In the genomic region with DNA sequence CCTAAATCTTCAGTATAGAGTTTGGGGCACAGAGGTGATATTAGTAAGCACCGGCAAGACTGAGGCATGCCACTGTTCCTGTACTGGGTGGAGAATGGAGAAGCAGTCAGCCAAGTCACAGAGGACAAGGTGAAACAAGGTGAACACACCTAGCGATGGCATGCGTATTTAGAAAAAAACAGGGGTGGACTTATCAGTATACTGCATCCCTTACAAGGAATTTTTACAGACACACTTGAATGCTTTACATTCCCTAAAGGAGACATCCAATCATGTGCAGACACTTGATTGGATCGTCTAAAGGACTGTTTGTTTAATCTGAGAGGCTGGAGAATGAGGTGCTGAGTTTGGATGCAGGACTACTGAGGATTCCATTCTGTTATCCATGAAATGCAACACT, we compare ENCODE assay signal across 22 mouse cellular contexts.
DNase-seq lines count a peak whose midpoint lies in the region; ATAC-seq and TF ChIP-seq lines count a peak whose summit lies in the region.
"Had no signal": no experiment of that assay in that cellular context is flagged by ENCODE, and none has a peak within 500 bp of the region (broad histone marks: within the 10 kb centered on the region; RNA-seq: fewer than 3 reads in every experiment).

No protein-coding gene starts in this region.

- H3K4me2 ChIP-seq in hindbrain, embryonic 11.5 days (replicated peaks; ENCODE audit: low read depth, low read length): no peak overlapping the region
- H3K4me2 ChIP-seq: forebrain, embryonic 13.5 days; heart, embryonic 11.5 days; hindbrain, embryonic 14.5 days had no signal

- no peak for TF ChIP-seq CTCF in kidney, adult 2 months (conservative IDR thresholded peaks at IDR 0.05; ENCODE audit: insufficient read depth, insufficient read length, low read depth, low read length)

- H3K36me3 ChIP-seq in kidney, adult 2 months (ENCODE audit: control insufficient read depth, insufficient read depth, low read length): no peaks in the 10 kb centered on the region
- H3K36me3 ChIP-seq in hindbrain, embryonic 11.5 days (ENCODE audit: control insufficient read depth, insufficient read depth, low read length): no peaks in the 10 kb centered on the region
- H3K36me3 ChIP-seq in midbrain, embryonic 10.5 days: no peaks in the 10 kb centered on the region
- H3K36me3 ChIP-seq: forebrain, embryonic 10.5 days; hindbrain, embryonic 10.5 days had no signal

- no peak overlapping the region for H3K9ac ChIP-seq in hindbrain, embryonic 11.5 days (ENCODE audit: low read depth, low read length)
- H3K9ac ChIP-seq: forebrain, embryonic 13.5 days; hindbrain, embryonic 14.5 days had no signal

- no peaks in the 10 kb centered on the region for H3K27me3 ChIP-seq in kidney, adult 2 months (replicated peaks; ENCODE audit: control insufficient read depth, insufficient read depth, low read length)
- no peaks in the 10 kb centered on the region for H3K27me3 ChIP-seq in hindbrain, embryonic 11.5 days (ENCODE audit: control insufficient read depth, insufficient read depth, low read length)
- H3K27me3 ChIP-seq in midbrain, embryonic 10.5 days (ENCODE audit: low read depth, poor library complexity, severe bottlenecking): no peaks in the 10 kb centered on the region
- H3K27me3 ChIP-seq: CH12.LX; forebrain, embryonic 13.5 days had no signal

- DNase-seq in kidney, adult 2 months: peak; percentile 33
- DNase-seq in kidney, adult 11 months: no peak
- peak; percentile 8 for DNase-seq in lung, postnatal 10 days
- no peak for DNase-seq in lung, postnatal 4 days
- DNase-seq in ZHBTc4 (ENCODE audit: low read depth, low spot score): peak; percentile 43
- no peak for DNase-seq in hindbrain, embryonic 11.5 days (ENCODE audit: low spot score)
- DNase-seq in midbrain, embryonic 10.5 days (ENCODE audit: low spot score): no peak
- DNase-seq: adrenal gland, adult 8-10 months; adrenal gland, postnatal 25 days; cerebellum, adult 11-12 months; gastrocnemius, postnatal 10 days; gastrocnemius, postnatal 36 days; heart, postnatal 36 days had no signal

- H3K27ac ChIP-seq in kidney, adult 2 months (ENCODE audit: insufficient read depth, low read depth, low read length): no peak overlapping the region
- H3K27ac ChIP-seq in hindbrain, embryonic 11.5 days (ENCODE audit: low read depth, low read length): no peak overlapping the region
- no peak overlapping the region for H3K27ac ChIP-seq in midbrain, embryonic 10.5 days (replicated peaks)
- H3K27ac ChIP-seq: forebrain, embryonic 10.5 days; forebrain, embryonic 13.5 days; hindbrain, embryonic 10.5 days; hindbrain, embryonic 14.5 days; hindbrain, postnatal 0 days had no signal

- no peak for ATAC-seq in hindbrain, embryonic 11.5 days (ENCODE audit: low FRiP score)
- ATAC-seq: forebrain, embryonic 13.5 days; forebrain, embryonic 16.5 days; inflammation-experienced regulatory T-cells, adult 6 months had no signal

- TF ChIP-seq POLR2A in kidney, adult 2 months (IDR thresholded peaks at IDR 0.05; ENCODE audit: low read depth, low read length): no peak

- no peaks in the 10 kb centered on the region for H3K9me3 ChIP-seq in hindbrain, embryonic 11.5 days (ENCODE audit: control insufficient read depth, low read length)
- 0 out of 2 replicates have a peak, but pooled peaks cover 4% of the 10 kb centered on the region for H3K9me3 ChIP-seq in midbrain, embryonic 10.5 days (replicated peaks)
- H3K9me3 ChIP-seq: forebrain, embryonic 10.5 days; forebrain, embryonic 13.5 days; hindbrain, embryonic 10.5 days had no signal

- 53% methylated on average over 4 of the region's 4 CpGs for WGBS in kidney, adult 2 months
- WGBS in hindbrain, embryonic 11.5 days: 92% methylated on average over 4 of the region's 4 CpGs
- WGBS in midbrain, embryonic 10.5 days: 91% methylated on average over 4 of the region's 4 CpGs

- H3K4me1 ChIP-seq in kidney, adult 2 months (ENCODE audit: control insufficient read depth, insufficient read depth, low read length): peaks cover 3% of the 10 kb centered on the region; the same call in 1 of the 2 replicates
- no peaks in the 10 kb centered on the region for H3K4me1 ChIP-seq in hindbrain, embryonic 11.5 days (replicated peaks; ENCODE audit: control insufficient read depth, insufficient read depth, low read length)
- no peaks in the 10 kb centered on the region for H3K4me1 ChIP-seq in midbrain, embryonic 10.5 days
- H3K4me1 ChIP-seq: forebrain, embryonic 10.5 days; forebrain, embryonic 13.5 days; hindbrain, embryonic 10.5 days had no signal

- H3K4me3 ChIP-seq in kidney, adult 2 months (ENCODE audit: insufficient read depth, low read depth, low read length): no peak overlapping the region
- no peak overlapping the region for H3K4me3 ChIP-seq in hindbrain, embryonic 11.5 days (ENCODE audit: low read depth, low read length)
- no peak overlapping the region for H3K4me3 ChIP-seq in midbrain, embryonic 10.5 days
- H3K4me3 ChIP-seq: forebrain, embryonic 10.5 days; forebrain, embryonic 13.5 days; hindbrain, embryonic 10.5 days had no signal

Comparison
In these comparisons a context has a peak if more than half of its experiments do, and no peak if none do; other contexts are left out.
1. DNase-seq: peak in kidney, adult 2 months (single experiment), lung, postnatal 10 days (single experiment) and ZHBTc4 (single experiment); none in kidney, adult 11 months (single experiment), lung, postnatal 4 days (0 of 2), hindbrain, embryonic 11.5 days (single experiment) and midbrain, embryonic 10.5 days (single experiment).